Mouse (Mus musculus) right cerebral cortex, postnatal 14 days (tissue): ENCODE measurements around the gene Macrod1.
A peak's percentile ranks its signal among the peaks of the same experiment; 100 is the strongest.
"Not testable (repeated sequence)": the region's sequence is repeated elsewhere in the genome, so short reads cannot be mapped to it uniquely, and the experiment has no call there.

Experiments used
- DNase-seq: peaks from one replicate; pipeline ENCODE4 v3.0.0; 2022

Gene Macrod1

GRCm38 (mm10) chr19:7057126-7057721 lies 614 bp downstream of the Macrod1 start:
- DNase-seq = peak; percentile 53

- DNase-seq = peak; percentile 52
Measured at GRCm38 (mm10) chr19:7057722-7058207, 1.2 kb downstream of the Macrod1 start.

- DNase-seq = no peak
Measured at GRCm38 (mm10) chr19:7058541-7058940, 1.9 kb downstream of the Macrod1 start.

- no peak for DNase-seq
Measured at GRCm38 (mm10) chr19:7062110-7062509, 5.5 kb downstream of the Macrod1 start.

- no peak for DNase-seq
Measured at GRCm38 (mm10) chr19:7062916-7063315, 6.3 kb downstream of the Macrod1 start.

GRCm38 (mm10) chr19:7064571-7064970 lies 8.0 kb downstream of the Macrod1 start:
- peak; percentile 89 for DNase-seq

GRCm38 (mm10) chr19:7066034-7066827 lies 9.6 kb downstream of the Macrod1 start:
- peak; percentile 58 for DNase-seq

- DNase-seq = no peak
Measured at GRCm38 (mm10) chr19:7066828-7067342, 10.3 kb downstream of the Macrod1 start.

GRCm38 (mm10) chr19:7067344-7068050 lies 10.9 kb downstream of the Macrod1 start:
- DNase-seq = no peak

GRCm38 (mm10) chr19:7068136-7068535 lies 11.5 kb downstream of the Macrod1 start:
- DNase-seq = peak; percentile 86

GRCm38 (mm10) chr19:7068661-7069531 lies 12.3 kb downstream of the Macrod1 start:
- DNase-seq = no peak

GRCm38 (mm10) chr19:7069781-7070763 lies 13.5 kb downstream of the Macrod1 start:
- no peak for DNase-seq

- DNase-seq = no peak
Measured at GRCm38 (mm10) chr19:7070775-7071174, 14.2 kb downstream of the Macrod1 start.

GRCm38 (mm10) chr19:7072221-7072620 lies 15.6 kb downstream of the Macrod1 start:
- DNase-seq = no peak

- DNase-seq = no peak
Measured at GRCm38 (mm10) chr19:7073997-7074781, 17.6 kb downstream of the Macrod1 start.

GRCm38 (mm10) chr19:7075336-7075735 lies 18.7 kb downstream of the Macrod1 start:
- not testable (repeated sequence) for DNase-seq

GRCm38 (mm10) chr19:7077666-7078065 lies 21.1 kb downstream of the Macrod1 start:
- DNase-seq = no peak

GRCm38 (mm10) chr19:7078271-7078670 lies 21.7 kb downstream of the Macrod1 start:
- DNase-seq = no peak

- DNase-seq = no peak
Measured at GRCm38 (mm10) chr19:7081516-7082266, 25.1 kb downstream of the Macrod1 start.
